In genomic region chr14:55723433-55723832, GRCm38 (mm10) we compare ENCODE assay signal across 34 mouse cellular contexts. TPM values are rescaled to one million over a fixed set of nuclear protein-coding genes. Genes with fewer than 3 reads are reported as not detected.
DNase-seq lines count a peak whose midpoint lies in the region; ATAC-seq and TF ChIP-seq lines count a peak whose summit lies in the region.
"Had no signal": no experiment of that assay in that cellular context is flagged by ENCODE, and none has a peak within 500 bp of the region (broad histone marks: within the 10 kb centered on the region; RNA-seq: fewer than 3 reads in every experiment).

No protein-coding gene starts in this region.

- peak; percentile 70 to 80 for TF ChIP-seq EP300 in MEL (IDR thresholded peaks at IDR 0.05; ENCODE audit: low read depth in 1 of 2, low read length in 2 of 2)
- TF ChIP-seq EP300 in liver, postnatal 0 days (IDR thresholded peaks at IDR 0.05; ENCODE audit: low read depth), result no peak

- intact Hi-C loops in heart, postnatal 14 days (cut with DNase I), result no loop called here

- H3K4me3 ChIP-seq in MEL (ENCODE audit: control insufficient read depth in 1 of 2, insufficient read depth in 1 of 2, low read depth in 2 of 2, low read length in 2 of 2), result no peak overlapping the region
- no peak overlapping the region for H3K4me3 ChIP-seq in bone marrow, adult 2 months (replicated peaks; ENCODE audit: control insufficient read depth, low read depth, low read length)
- H3K4me3 ChIP-seq in liver, embryonic 12.5 days, result no peak overlapping the region
- H3K4me3 ChIP-seq in liver, postnatal 0 days (ENCODE audit: low read depth, low read length), result no peak overlapping the region
- H3K4me3 ChIP-seq: embryonic facial prominence, embryonic 10.5 days; embryonic facial prominence, embryonic 15.5 days; heart, embryonic 10.5 days; heart, embryonic 15.5 days; hindbrain, embryonic 13.5 days; kidney, embryonic 15.5 days; layer of hippocampus, adult 2 months; left cerebral cortex, adult 2 months; limb, embryonic 12.5 days; midbrain, embryonic 13.5 days had no signal

- TF ChIP-seq POLR2A in MEL (IDR thresholded peaks at IDR 0.05; ENCODE audit: control insufficient read depth in 1 of 2, insufficient read depth in 1 of 2, low read depth in 1 of 2, low read length in 2 of 2, poor library complexity in 1 of 2), result no peak
- TF ChIP-seq POLR2A in bone marrow, adult 2 months (IDR thresholded peaks at IDR 0.05; ENCODE audit: borderline replicate concordance, control insufficient read depth, low read depth, low read length), result no peak

- 63% methylated on average over 7 of the region's 7 CpGs for WGBS in bone marrow, adult 2 months
- WGBS in liver, embryonic 12.5 days (ENCODE audit: insufficient replicate concordance), result 73% methylated on average over 7 of the region's 7 CpGs
- WGBS in liver, postnatal 0 days (ENCODE audit: insufficient replicate concordance), result 75% methylated on average over 7 of the region's 7 CpGs

- H3K4me2 ChIP-seq in liver, embryonic 12.5 days, result no peak overlapping the region
- no peak overlapping the region for H3K4me2 ChIP-seq in liver, postnatal 0 days (ENCODE audit: low read depth, low read length)
- H3K4me2 ChIP-seq: embryonic facial prominence, embryonic 15.5 days; heart, embryonic 15.5 days; hindbrain, embryonic 13.5 days; kidney, embryonic 15.5 days; limb, embryonic 12.5 days; midbrain, embryonic 13.5 days had no signal

- H3K27me3 ChIP-seq in MEL (ENCODE audit: control insufficient read depth in 1 of 2, insufficient read depth in 2 of 2, low read length in 2 of 2), result no peaks in the 10 kb centered on the region
- H3K27me3 ChIP-seq in liver, embryonic 12.5 days (replicated peaks), result peaks cover 4% of the 10 kb centered on the region; the same call in 1 of the 2 replicates
- H3K27me3 ChIP-seq in liver, postnatal 0 days (ENCODE audit: insufficient read depth, low read length), result no peaks in the 10 kb centered on the region
- H3K27me3 ChIP-seq: embryonic facial prominence, embryonic 15.5 days; hindbrain, embryonic 13.5 days; limb, embryonic 12.5 days; midbrain, embryonic 13.5 days had no signal

- peaks cover 15 to 18% of the 10 kb centered on the region in 2 experiments for H3K4me1 ChIP-seq in MEL (ENCODE audit: control insufficient read depth in 1 of 2, insufficient read depth in 2 of 2, low read length in 2 of 2)
- peaks cover 12% of the 10 kb centered on the region for H3K4me1 ChIP-seq in bone marrow, adult 2 months (ENCODE audit: control insufficient read depth, insufficient read depth, low read length)
- H3K4me1 ChIP-seq in liver, embryonic 12.5 days, result peaks cover 48% of the 10 kb centered on the region
- peaks cover 28% of the 10 kb centered on the region for H3K4me1 ChIP-seq in liver, postnatal 0 days (ENCODE audit: insufficient read depth)

- no peak for TF ChIP-seq CTCF in MEL (IDR thresholded peaks at IDR 0.05 in 2 of 3, conservative IDR thresholded peaks at IDR 0.05 in 1 of 3; ENCODE audit: control insufficient read depth in 1 of 3, insufficient read depth in 1 of 3, low read depth in 2 of 3, low read length in 3 of 3, poor library complexity in 1 of 3, severe bottlenecking in 1 of 3)
- no peak for TF ChIP-seq CTCF in bone marrow, adult 2 months (IDR thresholded peaks at IDR 0.05; ENCODE audit: control insufficient read depth, insufficient read depth, low read length)
- no peak for TF ChIP-seq CTCF in liver, postnatal 0 days (IDR thresholded peaks at IDR 0.05; ENCODE audit: low read depth)

- H3K27ac ChIP-seq in MEL (ENCODE audit: control insufficient read depth, low read depth, low read length), result peak overlapping the region; percentile 88
- 0 out of 2 replicates have a peak overlapping the region, but pooled peaks have one; percentile 16 for H3K27ac ChIP-seq in bone marrow, adult 2 months (ENCODE audit: control insufficient read depth, insufficient read depth, low read depth, low read length, poor library complexity)
- peak overlapping the region; percentile 86 for H3K27ac ChIP-seq in liver, embryonic 12.5 days
- peak overlapping the region; percentile 93; the same call in 1 of the 2 replicates for H3K27ac ChIP-seq in liver, postnatal 0 days (ENCODE audit: low read depth)
- H3K27ac ChIP-seq: embryonic facial prominence, embryonic 10.5 days; embryonic facial prominence, embryonic 15.5 days; heart, embryonic 10.5 days; heart, embryonic 15.5 days; hindbrain, embryonic 13.5 days; kidney, embryonic 15.5 days; layer of hippocampus, adult 2 months; left cerebral cortex, adult 2 months; limb, embryonic 12.5 days; macrophage; midbrain, embryonic 13.5 days had no signal

- no peak for ATAC-seq in liver, embryonic 12.5 days
- ATAC-seq in liver, postnatal 0 days, result no peak
- ATAC-seq: forebrain, embryonic 14.5 days; intestine, postnatal 0 days; midbrain, embryonic 13.5 days had no signal

- H3K36me3 ChIP-seq in MEL (ENCODE audit: control insufficient read depth in 1 of 2, insufficient read depth in 2 of 2, low read length in 2 of 2), result peaks cover 0 to 19% of the 10 kb centered on the region in 2 experiments; a peak in 2 of 4 replicates
- H3K36me3 ChIP-seq in liver, embryonic 12.5 days, result peaks cover 20% of the 10 kb centered on the region
- H3K36me3 ChIP-seq in liver, postnatal 0 days (replicated peaks; ENCODE audit: insufficient read depth, low read length), result peaks cover 6% of the 10 kb centered on the region; the same call in 1 of the 2 replicates

- H3K79me2 ChIP-seq in MEL (ENCODE audit: control insufficient read depth, insufficient read depth, low read length, poor library complexity), result peaks cover 2% of the 10 kb centered on the region; the same call in 1 of the 2 replicates

- H3K9ac ChIP-seq in MEL (ENCODE audit: control insufficient read depth, low read depth, low read length, poor library complexity, severe bottlenecking), result no peak overlapping the region
- H3K9ac ChIP-seq in liver, embryonic 12.5 days, result no peak overlapping the region
- H3K9ac ChIP-seq in liver, postnatal 0 days (replicated peaks), result no peak overlapping the region
- H3K9ac ChIP-seq: embryonic facial prominence, embryonic 15.5 days; heart, embryonic 15.5 days; hindbrain, embryonic 13.5 days; kidney, embryonic 15.5 days; limb, embryonic 12.5 days; midbrain, embryonic 13.5 days had no signal

- peak; percentile 90 for DNase-seq in MEL (ENCODE audit: low read depth, low spot score)
- no peak for DNase-seq in liver, postnatal 0 days
- no peak for DNase-seq in kidney, adult 11 months
- no peak for DNase-seq in heart, postnatal 14 days
- no peak for DNase-seq in heart, postnatal 4 days
- DNase-seq: adrenal gland, postnatal 25 days; cerebellum, adult 11-12 months; cerebellum, adult 9-11 months; gastrocnemius, postnatal 14 days; heart, postnatal 36 days; kidney, postnatal 36 days; lung, adult 2 months; lung, postnatal 10 days had no signal

- TF ChIP-seq RAD21 in MEL (IDR thresholded peaks at IDR 0.05; ENCODE audit: low read depth, low read length), result no peak

- H3K9me3 ChIP-seq in MEL (replicated peaks; ENCODE audit: insufficient read depth, low read length), result no peaks in the 10 kb centered on the region
- H3K9me3 ChIP-seq in liver, embryonic 12.5 days (replicated peaks), result no peaks in the 10 kb centered on the region
- H3K9me3 ChIP-seq in liver, postnatal 0 days (ENCODE audit: low read length), result no peaks in the 10 kb centered on the region
- H3K9me3 ChIP-seq: embryonic facial prominence, embryonic 10.5 days; embryonic facial prominence, embryonic 15.5 days; G1E; heart, embryonic 10.5 days; heart, embryonic 15.5 days; hindbrain, embryonic 13.5 days; kidney, embryonic 15.5 days; limb, embryonic 12.5 days; midbrain, embryonic 13.5 days had no signal

RNA-seq across cellular contexts. Expression of gene Rabggta, which starts 1.4 kb away (rescaled TPM):
- total RNA-seq in MEL (2012; rRNA removed), result 21.8 and 22.8 TPM in 2 replicates
- 10 to 100 TPM in 1 of 2 experiments, not detected in 1; 32.0 TPM for polyA plus RNA-seq in MEL (2012; ENCODE audit: insufficient read depth in 1 of 2, insufficient read length in 2 of 2, low read depth in 1 of 2, low replicate concordance in 2 of 2, missing spikeins in 1 of 2)
- polyA plus RNA-seq in bone marrow, adult 2 months (2011; ENCODE audit: insufficient read depth, insufficient read length, low replicate concordance, missing spikeins), result 16.0 and 24.5 TPM in 2 replicates
- polyA plus RNA-seq in liver, embryonic 12.5 days (2016; fragmentation: Nextera tagmentation; extraction: Ambion mirVana), result 18.3 and 18.9 TPM in 2 replicates
- 18.5 and 21.2 TPM in 2 replicates for polyA plus RNA-seq in liver, postnatal 0 days (2015; fragmentation: Nextera tagmentation; extraction: Ambion mirVana)
- 10 to 100 TPM; 11.4 to 13.7 TPM for total RNA-seq in heart, postnatal 14 days (2021)
- 10 to 100 TPM; 13.1 to 13.9 TPM for total RNA-seq in heart, postnatal 4 days (2021)

RNA-seq across cellular contexts. Expression of gene Tgm1, which starts 9.7 kb away (rescaled TPM):
- 5.8 and 6.2 TPM in 2 replicates for total RNA-seq in MEL (2012; rRNA removed)
- 10 to 100 TPM in 1 of 2 experiments, not detected in 1; 11.4 TPM for polyA plus RNA-seq in MEL (2012; ENCODE audit: insufficient read depth in 1 of 2, insufficient read length in 2 of 2, low read depth in 1 of 2, low replicate concordance in 2 of 2, missing spikeins in 1 of 2)
- 1.1 and 5.1 TPM in 2 replicates for polyA plus RNA-seq in bone marrow, adult 2 months (2011; ENCODE audit: insufficient read depth, insufficient read length, low replicate concordance, missing spikeins)
- 1.6 and 2.1 TPM in 2 replicates for polyA plus RNA-seq in liver, embryonic 12.5 days (2016; fragmentation: Nextera tagmentation; extraction: Ambion mirVana)
- 3.6 and 4.7 TPM in 2 replicates for polyA plus RNA-seq in liver, postnatal 0 days (2015; fragmentation: Nextera tagmentation; extraction: Ambion mirVana)
- total RNA-seq in heart, postnatal 14 days (2021), result under 1 TPM; 0.29 TPM
- under 1 TPM; 0.20 to 0.50 TPM for total RNA-seq in heart, postnatal 4 days (2021)
- total RNA-seq: adrenal gland, postnatal 25 days; layer of hippocampus, adult 2 months; left cerebral cortex, adult 2 months; left cerebral cortex, postnatal 25 days; megakaryocyte-erythroid progenitor cell, adult 5-6 weeks had no signal

RNA-seq across cellular contexts. Expression of gene Dhrs1, which starts 22.1 kb away (rescaled TPM):
- total RNA-seq in MEL (2012; rRNA removed), result 20.0 and 21.7 TPM in 2 replicates
- 10 to 100 TPM in 1 of 2 experiments, not detected in 1; 48.8 TPM for polyA plus RNA-seq in MEL (2012; ENCODE audit: insufficient read depth in 1 of 2, insufficient read length in 2 of 2, low read depth in 1 of 2, low replicate concordance in 2 of 2, missing spikeins in 1 of 2)
- 24.4 and 25.9 TPM in 2 replicates for polyA plus RNA-seq in bone marrow, adult 2 months (2011; ENCODE audit: insufficient read depth, insufficient read length, low replicate concordance, missing spikeins)
- polyA plus RNA-seq in liver, embryonic 12.5 days (2016; fragmentation: Nextera tagmentation; extraction: Ambion mirVana), result 34.3 and 35.2 TPM in 2 replicates
- polyA plus RNA-seq in liver, postnatal 0 days (2015; fragmentation: Nextera tagmentation; extraction: Ambion mirVana), result 98.6 and 103 TPM in 2 replicates
- total RNA-seq in heart, postnatal 14 days (2021), result 10 to 100 TPM; 54.6 to 56.2 TPM
- total RNA-seq in heart, postnatal 4 days (2021), result 10 to 100 TPM; 46.0 to 51.4 TPM

RNA-seq across cellular contexts. Expression of gene Nop9, which starts 22.1 kb away (rescaled TPM):
- total RNA-seq in MEL (2012; rRNA removed), result 46.1 and 47.8 TPM in 2 replicates
- polyA plus RNA-seq in MEL (2012; ENCODE audit: insufficient read depth in 1 of 2, insufficient read length in 2 of 2, low read depth in 1 of 2, low replicate concordance in 2 of 2, missing spikeins in 1 of 2), result 100 to 1,000 TPM in 1 of 2 experiments, not detected in 1; 112 TPM
- 14.3 and 14.5 TPM in 2 replicates for polyA plus RNA-seq in bone marrow, adult 2 months (2011; ENCODE audit: insufficient read depth, insufficient read length, low replicate concordance, missing spikeins)
- 56.0 and 59.4 TPM in 2 replicates for polyA plus RNA-seq in liver, embryonic 12.5 days (2016; fragmentation: Nextera tagmentation; extraction: Ambion mirVana)
- 13.2 and 14.5 TPM in 2 replicates for polyA plus RNA-seq in liver, postnatal 0 days (2015; fragmentation: Nextera tagmentation; extraction: Ambion mirVana)
- total RNA-seq in heart, postnatal 14 days (2021), result 10 to 100 TPM; 11.2 to 11.4 TPM
- total RNA-seq in heart, postnatal 4 days (2021), result 10 to 100 TPM; 17.8 to 18.3 TPM

RNA-seq across cellular contexts. Expression of gene Cideb, which starts 34.8 kb away (rescaled TPM):
- 1.7 and 2.4 TPM in 2 replicates for total RNA-seq in MEL (2012; rRNA removed)
- polyA plus RNA-seq in MEL (2012; ENCODE audit: insufficient read depth in 1 of 2, insufficient read length in 2 of 2, low read depth in 1 of 2, low replicate concordance in 2 of 2, missing spikeins in 1 of 2), result under 1 TPM in 1 of 2 experiments, not detected in 1; 0.53 TPM
- polyA plus RNA-seq in bone marrow, adult 2 months (2011; ENCODE audit: insufficient read depth, insufficient read length, low replicate concordance, missing spikeins), result 1.6 TPM in 1 of 2 replicates, not detected in the other
- polyA plus RNA-seq in liver, embryonic 12.5 days (2016; fragmentation: Nextera tagmentation; extraction: Ambion mirVana), result 10.7 and 11.2 TPM in 2 replicates
- 191 and 192 TPM in 2 replicates for polyA plus RNA-seq in liver, postnatal 0 days (2015; fragmentation: Nextera tagmentation; extraction: Ambion mirVana)
- total RNA-seq in heart, postnatal 14 days (2021), result 1 to 10 TPM in 1 of 2 experiments, under 1 TPM in 1; 1.00 to 1.0 TPM
- total RNA-seq in heart, postnatal 4 days (2021), result 1 to 10 TPM; 1.2 to 2.2 TPM
- total RNA-seq: gastrocnemius, postnatal 14 days; granulocyte monocyte progenitor cell, adult 5-6 weeks; megakaryocyte-erythroid progenitor cell, adult 5-6 weeks had no signal
- polyA plus RNA-seq: embryonic facial prominence, embryonic 10.5 days; G1E; limb, embryonic 12.5 days; neural tube, embryonic 14.5 days; thymus, postnatal 0 days had no signal

Comparison
In these comparisons a context has a peak if more than half of its experiments do, and no peak if none do; other contexts are left out.
1. H3K27ac ChIP-seq: peak in every context shown above with its lines; median percentile 93 in liver, postnatal 0 days; 88 in MEL; 86 in liver, embryonic 12.5 days; 16 in bone marrow, adult 2 months.